Mouse (Mus musculus) mouse embryonic stem cell (cell line): ENCODE data around the gene Pitpnc1.

Source experiments
- in situ Hi-C, 2 experiments: fragments of 300-500 bp; cut with MboI; formaldehyde crosslinking; loops; 1 replicate in 1 of 2; 3 replicates in 1 of 2; pipeline ENCODE4 v1.14.3; 2019 to 2020; ENCODE audit warnings: low sequenced_read_pairs in 2 of 2, low pct_unique_long_range_greater_than_20kb in 1 of 2, mixed read lengths in 1 of 2; ENCODE audit not compliant: unreplicated experiment in 1 of 2

The Pitpnc1 gene

GRCm38 (mm10) chr11:107449169-107449910 is 21.2 kb downstream of the Pitpnc1 start:
- in situ Hi-C loops: no loop called here

- in situ Hi-C loops: no loop called here
Observed at GRCm38 (mm10) chr11:107447915-107448314, 22.6 kb downstream of the Pitpnc1 start.

- in situ Hi-C loops: no loop called here
Observed at GRCm38 (mm10) chr11:107447349-107447748, 23.1 kb downstream of the Pitpnc1 start.

- in situ Hi-C loops: no loop called here
Observed at GRCm38 (mm10) chr11:107446650-107447049, 23.8 kb downstream of the Pitpnc1 start.

- in situ Hi-C loops: no loop called here
Observed at GRCm38 (mm10) chr11:107445683-107446082, 24.8 kb downstream of the Pitpnc1 start.

GRCm38 (mm10) chr11:107443121-107444095 is 27.1 kb downstream of the Pitpnc1 start:
- in situ Hi-C loops: no loop called here

- in situ Hi-C loops: no loop called here
Observed at GRCm38 (mm10) chr11:107441050-107441449, 29.4 kb downstream of the Pitpnc1 start.

- in situ Hi-C loops: no loop called here
Observed at GRCm38 (mm10) chr11:107438140-107438539, 32.4 kb downstream of the Pitpnc1 start.

GRCm38 (mm10) chr11:107437723-107438122 is 32.8 kb downstream of the Pitpnc1 start:
- in situ Hi-C loops: no loop called here

- in situ Hi-C loops: no loop called here
Observed at GRCm38 (mm10) chr11:107435776-107436449, 34.6 kb downstream of the Pitpnc1 start.

GRCm38 (mm10) chr11:107431197-107431965 is 39.1 kb downstream of the Pitpnc1 start:
- in situ Hi-C loops: no loop called here

- in situ Hi-C loops: no loop called here
Observed at GRCm38 (mm10) chr11:107428011-107428410, 42.5 kb downstream of the Pitpnc1 start.

- in situ Hi-C loops: loop anchor here in 1 of 2 experiments (5.0 kb wide), 1 partner anchor 33 kb away; no protein-coding TSS in a partner anchor
Observed at GRCm38 (mm10) chr11:107424176-107424575, 46.3 kb downstream of the Pitpnc1 start.

- in situ Hi-C loops: loop anchor here in 1 of 2 experiments (5.0 kb wide), 1 partner anchor 35 kb away; no protein-coding TSS in a partner anchor
Observed at GRCm38 (mm10) chr11:107422356-107422754, 48.1 kb downstream of the Pitpnc1 start.

GRCm38 (mm10) chr11:107421751-107422355 is 48.6 kb downstream of the Pitpnc1 start:
- in situ Hi-C loops: loop anchor here in 1 of 2 experiments (5.0 kb wide), 1 partner anchor 35 kb away; no protein-coding TSS in a partner anchor

- in situ Hi-C loops: loop anchor here in 1 of 2 experiments (5.0 kb wide), 1 partner anchor 37 kb away; no protein-coding TSS in a partner anchor
Observed at GRCm38 (mm10) chr11:107419925-107420324, 50.6 kb downstream of the Pitpnc1 start.

GRCm38 (mm10) chr11:107417041-107417583 is 53.4 kb downstream of the Pitpnc1 start:
- in situ Hi-C loops: no loop called here
